Mouse (Mus musculus): ENCODE data around the gene Kif16b. TPM values are rescaled to one million over a fixed set of nuclear protein-coding genes. Genes with fewer than 3 reads are reported as not detected.

Gene Kif16b
- total and polyA plus RNA-seq, 3 experiments: 3.9 to 17.6 (median 17.2) TPM

- TF ChIP-seq POLR2AphosphoS5 (IDR thresholded peaks at IDR 0.05; ENCODE audit: insufficient replicate concordance, low read depth, low read length) (no peak), GATA1 (IDR thresholded peaks at IDR 0.05; ENCODE audit: borderline replicate concordance, low read length) (no peak), GATA2 (IDR thresholded peaks at IDR 0.05; ENCODE audit: borderline replicate concordance, low read depth, low read length) (no peak), CTCF (IDR thresholded peaks at IDR 0.05; ENCODE audit: low read depth, low read length) (no peak), TAL1 (conservative IDR thresholded peaks at IDR 0.05; ENCODE audit: low read depth, low read length) (no peak)
- Histone ChIP-seq H3K9me3 (replicated peaks) (no peaks in the 10 kb centered on the region), H3K36me3 (replicated peaks) (peaks cover 3% of the 10 kb centered on the region), H3K4me3 (ENCODE audit: low read depth, low read length) (no peak overlapping the region), H3K27me3 (ENCODE audit: insufficient read depth, low read length) (no peaks in the 10 kb centered on the region), H3K4me1 (ENCODE audit: insufficient read depth, low read depth, low read length) (no peaks in the 10 kb centered on the region)
- DNase-seq (ENCODE audit: low spot score) (no peak), ATAC-seq (ENCODE audit: extremely low read depth, insufficient number of reproducible peaks, low FRiP score, poor library complexity, severe bottlenecking) (no peak)
Measured at GRCm38 (mm10) chr2:142668426-142668825, 232.9 kb downstream of the Kif16b start.

DNA sequence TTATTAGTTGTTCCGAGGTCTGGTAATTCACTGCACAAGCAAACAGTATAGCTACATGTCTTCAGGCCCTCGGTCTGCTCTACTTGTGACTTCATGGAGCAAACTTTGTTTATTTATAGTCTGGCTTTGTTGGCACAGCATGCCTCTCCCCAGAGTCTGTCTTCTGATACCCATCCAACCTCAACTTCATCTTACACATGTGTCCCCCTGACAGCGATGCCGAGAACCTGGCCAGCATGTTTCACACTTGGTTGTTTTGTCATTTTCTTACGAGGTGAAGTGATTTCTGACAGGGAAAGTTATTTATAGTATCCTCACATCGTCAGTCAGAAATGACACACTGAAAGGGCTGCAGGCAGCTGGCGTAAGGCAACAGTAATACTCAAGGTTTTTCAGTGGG is 249.7 kb downstream of the Kif16b start:
- H3K36me3 ChIP-seq (replicated peaks): no peaks in the 10 kb centered on the region
- H3K9me3 ChIP-seq (replicated peaks): peaks cover 6% of the 10 kb centered on the region

DNA sequence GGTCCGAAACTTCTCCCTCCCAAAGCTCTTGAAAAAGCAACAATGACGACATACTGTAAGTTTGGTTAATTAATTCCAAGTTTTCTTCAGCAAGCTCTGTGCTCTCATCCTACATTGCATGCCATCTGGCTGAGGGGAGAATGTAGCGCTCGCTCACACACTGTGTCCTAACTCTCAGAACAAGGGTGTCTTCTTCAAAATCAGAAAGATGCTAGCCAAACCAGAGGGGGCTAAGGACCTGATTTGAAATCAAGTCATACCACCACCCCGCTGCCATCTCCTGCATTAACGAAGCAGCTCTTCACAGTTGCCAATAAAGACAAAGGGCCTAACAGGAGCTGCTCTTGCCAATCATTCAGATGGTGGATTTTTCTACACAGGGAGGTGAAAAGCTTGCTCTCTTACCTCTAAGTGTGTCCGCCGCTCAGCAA is 253.3 kb downstream of the Kif16b start:
- Histone ChIP-seq H3K4me1 (ENCODE audit: insufficient read depth, low read depth, low read length) (no peaks in the 10 kb centered on the region), H3K27me3 (ENCODE audit: insufficient read depth, low read length) (no peaks in the 10 kb centered on the region), H3K9me3 (replicated peaks) (no peaks in the 10 kb centered on the region), H3K4me3 (ENCODE audit: low read depth, low read length) (no peak overlapping the region), H3K36me3 (replicated peaks) (no peaks in the 10 kb centered on the region)
- ATAC-seq (ENCODE audit: extremely low read depth, insufficient number of reproducible peaks, low FRiP score, poor library complexity, severe bottlenecking) (no peak), DNase-seq (ENCODE audit: low spot score) (no peak)
- TF ChIP-seq POLR2AphosphoS5 (IDR thresholded peaks at IDR 0.05; ENCODE audit: insufficient replicate concordance, low read depth, low read length) (no peak), CTCF (IDR thresholded peaks at IDR 0.05; ENCODE audit: low read depth, low read length) (no peak), GATA1 (IDR thresholded peaks at IDR 0.05; ENCODE audit: borderline replicate concordance, low read length) (no peak), TAL1 (conservative IDR thresholded peaks at IDR 0.05; ENCODE audit: low read depth, low read length) (no peak), GATA2 (IDR thresholded peaks at IDR 0.05; ENCODE audit: borderline replicate concordance, low read depth, low read length) (no peak)

More for the DNA sequence above, 249.7 kb downstream of the Kif16b start:
- no peak for DNase-seq (ENCODE audit: low spot score)
- Histone ChIP-seq H3K4me3 (ENCODE audit: low read depth, low read length) (no peak overlapping the region), H3K4me1 (ENCODE audit: insufficient read depth, low read depth, low read length) (no peaks in the 10 kb centered on the region), H3K27me3 (ENCODE audit: insufficient read depth, low read length) (no peaks in the 10 kb centered on the region)
- no peak for TF ChIP-seq GATA2 (IDR thresholded peaks at IDR 0.05; ENCODE audit: borderline replicate concordance, low read depth, low read length)
- no peak for TF ChIP-seq GATA1 (IDR thresholded peaks at IDR 0.05; ENCODE audit: borderline replicate concordance, low read length)
- no peak for TF ChIP-seq CTCF (IDR thresholded peaks at IDR 0.05; ENCODE audit: low read depth, low read length)
- no peak for TF ChIP-seq POLR2AphosphoS5 (IDR thresholded peaks at IDR 0.05; ENCODE audit: insufficient replicate concordance, low read depth, low read length)
- TF ChIP-seq TAL1 (conservative IDR thresholded peaks at IDR 0.05; ENCODE audit: low read depth, low read length): no peak
- no peak for ATAC-seq (ENCODE audit: extremely low read depth, insufficient number of reproducible peaks, low FRiP score, poor library complexity, severe bottlenecking)

GRCm38 (mm10) chr2:142646863-142647262 is 254.5 kb downstream of the Kif16b start:
- Histone ChIP-seq H3K36me3 (replicated peaks) (no peaks in the 10 kb centered on the region), H3K4me3 (ENCODE audit: low read depth, low read length) (no peak overlapping the region), H3K27me3 (ENCODE audit: insufficient read depth, low read length) (no peaks in the 10 kb centered on the region), H3K9me3 (replicated peaks) (no peaks in the 10 kb centered on the region), H3K4me1 (ENCODE audit: insufficient read depth, low read depth, low read length) (no peaks in the 10 kb centered on the region)
- no peak for TF ChIP-seq TAL1 (conservative IDR thresholded peaks at IDR 0.05; ENCODE audit: low read depth, low read length)
- TF ChIP-seq POLR2AphosphoS5 (IDR thresholded peaks at IDR 0.05; ENCODE audit: insufficient replicate concordance, low read depth, low read length): no peak
- TF ChIP-seq GATA1 (IDR thresholded peaks at IDR 0.05; ENCODE audit: borderline replicate concordance, low read length): no peak
- no peak for TF ChIP-seq CTCF (IDR thresholded peaks at IDR 0.05; ENCODE audit: low read depth, low read length)
- no peak for TF ChIP-seq GATA2 (IDR thresholded peaks at IDR 0.05; ENCODE audit: borderline replicate concordance, low read depth, low read length)
- ATAC-seq (ENCODE audit: extremely low read depth, insufficient number of reproducible peaks, low FRiP score, poor library complexity, severe bottlenecking): no peak
- DNase-seq (ENCODE audit: low spot score): no peak

DNA sequence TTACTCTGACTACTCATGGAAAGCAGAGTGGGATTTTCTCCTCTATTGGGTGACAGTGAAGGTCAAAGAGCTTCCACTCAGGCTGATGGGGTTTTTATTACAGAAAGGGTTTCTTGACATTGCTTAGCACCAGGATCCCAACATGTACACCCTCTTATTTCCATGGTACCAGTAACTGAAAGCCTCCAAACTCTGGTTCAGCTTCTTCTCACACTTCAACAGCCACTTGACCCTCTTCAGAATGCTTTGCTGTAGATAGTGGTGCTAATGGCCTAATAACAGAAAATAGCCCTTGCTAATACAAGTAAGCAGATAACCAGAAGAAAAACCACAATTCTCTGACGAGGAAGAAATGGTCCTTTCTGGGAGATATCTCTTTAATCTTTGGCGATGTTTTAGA is 259.6 kb downstream of the Kif16b start:
- no peaks in the 10 kb centered on the region for H3K9me3 ChIP-seq (replicated peaks)
- no peaks in the 10 kb centered on the region for H3K27me3 ChIP-seq (ENCODE audit: insufficient read depth, low read length)
- H3K36me3 ChIP-seq (replicated peaks): no peaks in the 10 kb centered on the region
- DNase-seq (ENCODE audit: low spot score) (no peak), ATAC-seq (ENCODE audit: extremely low read depth, insufficient number of reproducible peaks, low FRiP score, poor library complexity, severe bottlenecking) (no peak)
- no peak overlapping the region for H3K4me3 ChIP-seq (ENCODE audit: low read depth, low read length)
- H3K4me1 ChIP-seq (ENCODE audit: insufficient read depth, low read depth, low read length): no peaks in the 10 kb centered on the region
- TF ChIP-seq GATA1 (IDR thresholded peaks at IDR 0.05; ENCODE audit: borderline replicate concordance, low read length) (no peak), POLR2AphosphoS5 (IDR thresholded peaks at IDR 0.05; ENCODE audit: insufficient replicate concordance, low read depth, low read length) (no peak), CTCF (IDR thresholded peaks at IDR 0.05; ENCODE audit: low read depth, low read length) (no peak), GATA2 (IDR thresholded peaks at IDR 0.05; ENCODE audit: borderline replicate concordance, low read depth, low read length) (no peak), TAL1 (conservative IDR thresholded peaks at IDR 0.05; ENCODE audit: low read depth, low read length) (no peak)

DNA sequence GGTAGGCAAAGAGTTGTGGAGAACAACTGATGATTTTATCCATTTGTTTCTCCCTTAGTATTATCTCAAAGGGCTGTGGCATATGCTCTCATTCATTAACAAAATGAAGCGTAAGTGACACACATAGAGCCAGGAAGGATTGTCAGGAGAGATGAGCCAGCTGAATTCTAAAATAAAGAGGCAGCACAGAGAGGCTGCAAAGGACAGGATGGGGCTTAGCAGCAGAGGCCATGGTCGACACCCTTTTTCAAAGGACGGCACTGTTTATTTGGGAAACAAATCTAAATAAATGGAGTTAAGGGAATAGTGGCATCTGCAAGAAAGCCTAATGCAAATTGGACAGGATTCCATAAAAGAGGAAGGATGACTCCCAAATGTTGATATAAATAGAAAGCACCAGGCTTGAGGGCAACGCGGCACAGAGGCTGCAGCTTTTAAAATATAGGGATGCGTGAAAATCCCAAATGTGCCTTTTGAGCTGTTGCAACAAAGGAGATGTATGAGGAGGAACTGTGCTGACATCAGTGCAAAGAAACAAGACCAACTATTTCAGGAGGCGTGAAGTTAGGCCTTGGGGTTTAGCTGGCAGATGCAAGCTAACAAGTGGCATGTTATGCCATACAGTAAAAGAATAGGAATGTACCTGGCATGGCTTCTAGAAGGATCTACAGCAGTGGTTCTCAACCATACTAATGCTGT is 265.6 kb downstream of the Kif16b start:
- no peak for ATAC-seq (ENCODE audit: extremely low read depth, insufficient number of reproducible peaks, low FRiP score, poor library complexity, severe bottlenecking)
- Histone ChIP-seq H3K4me1 (ENCODE audit: insufficient read depth, low read depth, low read length) (no peaks in the 10 kb centered on the region), H3K9me3 (replicated peaks) (no peaks in the 10 kb centered on the region), H3K36me3 (replicated peaks) (no peaks in the 10 kb centered on the region), H3K4me3 (ENCODE audit: low read depth, low read length) (no peak overlapping the region), H3K27me3 (ENCODE audit: insufficient read depth, low read length) (no peaks in the 10 kb centered on the region)
- DNase-seq (ENCODE audit: low spot score): no peak
- TF ChIP-seq CTCF (IDR thresholded peaks at IDR 0.05; ENCODE audit: low read depth, low read length) (no peak), TAL1 (conservative IDR thresholded peaks at IDR 0.05; ENCODE audit: low read depth, low read length) (no peak), POLR2AphosphoS5 (IDR thresholded peaks at IDR 0.05; ENCODE audit: insufficient replicate concordance, low read depth, low read length) (no peak), GATA1 (IDR thresholded peaks at IDR 0.05; ENCODE audit: borderline replicate concordance, low read length) (no peak), GATA2 (IDR thresholded peaks at IDR 0.05; ENCODE audit: borderline replicate concordance, low read depth, low read length) (no peak)

Data from G1E (cell line).